Comparison of ENCODE assay signal across 8 mouse cellular contexts in genomic region chr5:124729662-124730206, GRCm38 (mm10). TPM values are rescaled to one million over a fixed set of nuclear protein-coding genes. Genes with fewer than 3 reads are reported as not detected.
DNase-seq lines count a peak whose midpoint lies in the region; ATAC-seq and TF ChIP-seq lines count a peak whose summit lies in the region.

No protein-coding gene starts in this region.

- H3K36me3 ChIP-seq in hindbrain, embryonic 14.5 days (replicated peaks; ENCODE audit: control insufficient read depth, insufficient read depth): no peaks in the 10 kb centered on the region
- H3K36me3 ChIP-seq in liver, embryonic 14.5 days (replicated peaks; ENCODE audit: control insufficient read depth, insufficient read depth, low read depth): no peaks in the 10 kb centered on the region

- no peak for TF ChIP-seq CTCF in liver, embryonic 14.5 days (IDR thresholded peaks at IDR 0.05; ENCODE audit: low read depth)

- peak overlapping the region; percentile 38 for H3K4me2 ChIP-seq in hindbrain, embryonic 14.5 days (replicated peaks)
- H3K4me2 ChIP-seq in liver, embryonic 14.5 days (ENCODE audit: low read depth): peak overlapping the region; percentile 51

- DNase-seq in CD4-positive, CD25-positive, alpha-beta regulatory T cell, adult 2 months (ENCODE audit: low read depth, low spot score): peak; percentile 13
- DNase-seq in R1 (ENCODE audit: low read depth, low spot score): peak; percentile 22
- DNase-seq in hindbrain, embryonic 14.5 days (ENCODE audit: low spot score): no peak
- no peak for DNase-seq in liver, embryonic 14.5 days (ENCODE audit: low read depth in 3 of 3, low spot score in 3 of 3)
- DNase-seq in cerebellum, postnatal 4 days (ENCODE audit: low spot score in 2 of 2): no peak
- no peak for DNase-seq in left cerebral cortex, postnatal 36 days (ENCODE audit: low spot score in 2 of 2)
- no peak for DNase-seq in left cerebral cortex, adult 18-20 months (ENCODE audit: low spot score in 2 of 2)

- peaks cover 3% of the 10 kb centered on the region; the same call in 1 of the 2 replicates for H3K27me3 ChIP-seq in hindbrain, embryonic 14.5 days (ENCODE audit: control insufficient read depth, insufficient read depth, low read length)
- no peaks in the 10 kb centered on the region for H3K27me3 ChIP-seq in liver, embryonic 14.5 days (ENCODE audit: control insufficient read depth, insufficient read depth, low read length)

- no peak for ATAC-seq in CD4-positive, CD25-positive, alpha-beta regulatory T cell, adult 4 months
- ATAC-seq in hindbrain, embryonic 14.5 days (ENCODE audit: low FRiP score): no peak
- 0 out of 2 replicates have a peak, but pooled peaks have one; percentile 23 for ATAC-seq in liver, embryonic 14.5 days (ENCODE audit: insufficient read depth)

- no peak for TF ChIP-seq EP300 in liver, embryonic 14.5 days (IDR thresholded peaks at IDR 0.05; ENCODE audit: low read depth)

- no peaks in the 10 kb centered on the region for H3K9me3 ChIP-seq in hindbrain, embryonic 14.5 days (ENCODE audit: control insufficient read depth, low read length)
- H3K9me3 ChIP-seq in liver, embryonic 14.5 days (ENCODE audit: control insufficient read depth, low read length): no peaks in the 10 kb centered on the region

- H3K9ac ChIP-seq in hindbrain, embryonic 14.5 days: no peak overlapping the region
- no peak overlapping the region; the same call in 1 of the 2 replicates for H3K9ac ChIP-seq in liver, embryonic 14.5 days (replicated peaks)

- no peak overlapping the region for H3K27ac ChIP-seq in hindbrain, embryonic 14.5 days
- H3K27ac ChIP-seq in liver, embryonic 14.5 days: no peak overlapping the region

- no peak overlapping the region for H3K4me3 ChIP-seq in hindbrain, embryonic 14.5 days (replicated peaks; ENCODE audit: low read length)
- H3K4me3 ChIP-seq in liver, embryonic 14.5 days (ENCODE audit: insufficient read depth in 1 of 2, low read depth in 2 of 2, low read length in 2 of 2): peak overlapping the region in 1 of 2 experiments; percentile 21; a peak in 2 of 4 replicates

- intact Hi-C loops in left cerebral cortex, postnatal 36 days (cut with DNase I): no loop called here

- WGBS in hindbrain, embryonic 14.5 days: 17% methylated on average over 21 of the region's 21 CpGs
- 10% methylated on average over 20 of the region's 21 CpGs for WGBS in liver, embryonic 14.5 days (ENCODE audit: insufficient replicate concordance)

- H3K4me1 ChIP-seq in hindbrain, embryonic 14.5 days (replicated peaks; ENCODE audit: control insufficient read depth, insufficient read depth, low read length): peaks cover 4% of the 10 kb centered on the region; the same call in 1 of the 2 replicates
- no peaks in the 10 kb centered on the region; a peak in 1 of 4 replicates for H3K4me1 ChIP-seq in liver, embryonic 14.5 days (replicated peaks; ENCODE audit: control insufficient read depth in 2 of 2, insufficient read depth in 2 of 2, low read length in 1 of 2)

RNA-seq across cellular contexts. Expression of gene Dnah10, which starts 4.8 kb away (rescaled TPM):
- under 1 TPM in 1 of 2 experiments, not detected in 1; 0.10 TPM for polyA plus RNA-seq in CD4-positive, CD25-positive, alpha-beta regulatory T cell, adult 4 months (2017; shearing (Covaris generic))
- polyA plus RNA-seq in hindbrain, embryonic 14.5 days (2014; fragmentation: Nextera tagmentation; extraction: Ambion mirVana): 0.09 and 0.24 TPM in 2 replicates
- polyA plus RNA-seq in liver, embryonic 14.5 days (2012; rRNA removed): 0.02 TPM in 2 replicates
- not detected in 2 replicates for polyA plus RNA-seq in liver, embryonic 14.5 days (2014; fragmentation: Nextera tagmentation; extraction: Ambion mirVana)
- under 1 TPM; 0.25 to 0.57 TPM for total RNA-seq in left cerebral cortex, postnatal 36 days (2021)
- under 1 TPM; 0.21 to 0.30 TPM for total RNA-seq in left cerebral cortex, adult 18-20 months (2021)

Comparison
In these comparisons a context has a peak if more than half of its experiments do, and no peak if none do; other contexts are left out.
1. DNase-seq: peak in CD4-positive, CD25-positive, alpha-beta regulatory T cell, adult 2 months (single experiment) and R1 (single experiment); none in hindbrain, embryonic 14.5 days (single experiment), liver, embryonic 14.5 days (0 of 3), cerebellum, postnatal 4 days (0 of 2), left cerebral cortex, postnatal 36 days (0 of 2) and left cerebral cortex, adult 18-20 months (0 of 2).